11 mouse cellular contexts compared by ENCODE assay signal in genomic region chr1:178803155-178803554, GRCm38 (mm10).
DNase-seq lines count a peak whose midpoint lies in the region; ATAC-seq lines count a peak whose summit lies in the region.
"Had no signal": no experiment of that assay in that cellular context is flagged by ENCODE, and none has a peak within 500 bp of the region (broad histone marks: within the 10 kb centered on the region; RNA-seq: fewer than 3 reads in every experiment).

No protein-coding gene starts in this region.

- H3K9me3 ChIP-seq in forebrain, embryonic 14.5 days (replicated peaks; ENCODE audit: control insufficient read depth, low read length), result no peaks in the 10 kb centered on the region
- H3K9me3 ChIP-seq in forebrain, embryonic 12.5 days, result no peaks in the 10 kb centered on the region
- no peaks in the 10 kb centered on the region for H3K9me3 ChIP-seq in midbrain, embryonic 13.5 days
- no peaks in the 10 kb centered on the region for H3K9me3 ChIP-seq in midbrain, embryonic 10.5 days (replicated peaks)

- H3K4me1 ChIP-seq in forebrain, embryonic 14.5 days (ENCODE audit: control insufficient read depth, insufficient read depth, low read length), result peaks cover 9% of the 10 kb centered on the region; the same call in 1 of the 2 replicates
- H3K4me1 ChIP-seq in forebrain, embryonic 12.5 days, result peaks cover 20% of the 10 kb centered on the region
- H3K4me1 ChIP-seq in midbrain, embryonic 13.5 days (replicated peaks), result peaks cover 16% of the 10 kb centered on the region
- H3K4me1 ChIP-seq in midbrain, embryonic 10.5 days, result peaks cover 35% of the 10 kb centered on the region

- H3K27ac ChIP-seq in forebrain, embryonic 14.5 days (ENCODE audit: low read depth, low read length), result no peak overlapping the region
- H3K27ac ChIP-seq in forebrain, embryonic 12.5 days, result no peak overlapping the region
- no peak overlapping the region for H3K27ac ChIP-seq in midbrain, embryonic 13.5 days
- no peak overlapping the region for H3K27ac ChIP-seq in midbrain, embryonic 10.5 days (replicated peaks)

- H3K9ac ChIP-seq in forebrain, embryonic 14.5 days (ENCODE audit: low read length), result no peak overlapping the region
- H3K9ac ChIP-seq in forebrain, embryonic 12.5 days, result no peak overlapping the region
- H3K9ac ChIP-seq in midbrain, embryonic 13.5 days (replicated peaks), result no peak overlapping the region

- no peak overlapping the region for H3K4me2 ChIP-seq in forebrain, embryonic 14.5 days (ENCODE audit: low read length)
- H3K4me2 ChIP-seq in forebrain, embryonic 12.5 days, result no peak overlapping the region
- H3K4me2 ChIP-seq in midbrain, embryonic 13.5 days (replicated peaks), result no peak overlapping the region

- H3K36me3 ChIP-seq in forebrain, embryonic 14.5 days (ENCODE audit: control insufficient read depth, insufficient read depth, low read length), result no peaks in the 10 kb centered on the region
- no peaks in the 10 kb centered on the region for H3K36me3 ChIP-seq in forebrain, embryonic 12.5 days (replicated peaks)
- no peaks in the 10 kb centered on the region for H3K36me3 ChIP-seq in midbrain, embryonic 13.5 days
- H3K36me3 ChIP-seq in midbrain, embryonic 10.5 days, result no peaks in the 10 kb centered on the region

- no peaks in the 10 kb centered on the region for H3K27me3 ChIP-seq in forebrain, embryonic 14.5 days (replicated peaks; ENCODE audit: control insufficient read depth, insufficient read depth, low read length)
- H3K27me3 ChIP-seq in forebrain, embryonic 12.5 days, result no peaks in the 10 kb centered on the region
- H3K27me3 ChIP-seq in midbrain, embryonic 13.5 days, result no peaks in the 10 kb centered on the region
- H3K27me3 ChIP-seq in midbrain, embryonic 10.5 days (ENCODE audit: low read depth, poor library complexity, severe bottlenecking), result no peaks in the 10 kb centered on the region

- peak; percentile 44; the same call in 1 of the 2 replicates for ATAC-seq in forebrain, embryonic 14.5 days
- ATAC-seq in forebrain, embryonic 12.5 days (ENCODE audit: low FRiP score), result no peak
- 0 out of 2 replicates have a peak, but pooled peaks have one; percentile 27 for ATAC-seq in midbrain, embryonic 13.5 days
- ATAC-seq: inflammation-experienced regulatory T-cells, adult 6 months had no signal

- 33% methylated on average over 3 of the region's 3 CpGs for WGBS in forebrain, embryonic 14.5 days
- WGBS in forebrain, embryonic 12.5 days, result 48% methylated on average over 3 of the region's 3 CpGs
- WGBS in midbrain, embryonic 13.5 days, result 35% methylated on average over 3 of the region's 3 CpGs
- WGBS in midbrain, embryonic 10.5 days, result 50% methylated on average over 3 of the region's 3 CpGs

- DNase-seq in forebrain, embryonic 14.5 days (ENCODE audit: low spot score), result peak; percentile 34
- no peak for DNase-seq in midbrain, embryonic 10.5 days (ENCODE audit: low spot score)
- DNase-seq in heart, adult 8-10 months (ENCODE audit: low spot score), result peak; percentile 38
- DNase-seq in lung, postnatal 14 days, result peak; percentile 21
- DNase-seq in thymus, postnatal 4 days, result no peak
- DNase-seq in gastrocnemius, postnatal 14 days, result no peak
- DNase-seq: adrenal gland, postnatal 10 days; B cell, adult 2 months had no signal

- intact Hi-C loops in gastrocnemius, postnatal 14 days (cut with DNase I; ENCODE audit: low total_unique reads), result no loop called here

- no peak overlapping the region for H3K4me3 ChIP-seq in forebrain, embryonic 14.5 days (ENCODE audit: low read depth, low read length)
- H3K4me3 ChIP-seq in forebrain, embryonic 12.5 days (replicated peaks), result no peak overlapping the region
- H3K4me3 ChIP-seq in midbrain, embryonic 13.5 days (replicated peaks), result no peak overlapping the region
- H3K4me3 ChIP-seq in midbrain, embryonic 10.5 days, result no peak overlapping the region

Comparison
In these comparisons a context has a peak if more than half of its experiments do, and no peak if none do; other contexts are left out.
1. DNase-seq: peak in forebrain, embryonic 14.5 days (single experiment), heart, adult 8-10 months (single experiment) and lung, postnatal 14 days (single experiment); none in midbrain, embryonic 10.5 days (single experiment), thymus, postnatal 4 days (single experiment) and gastrocnemius, postnatal 14 days (single experiment).